Mouse (Mus musculus): Measurements from ENCODE around the gene Ankrd33b. TPM values are rescaled to one million over a fixed set of nuclear protein-coding genes. Genes with fewer than 3 reads are reported as not detected.

The Ankrd33b gene
- polyA plus RNA-seq, 1 experiment from 2014 or later = 3.0 TPM

DNA sequence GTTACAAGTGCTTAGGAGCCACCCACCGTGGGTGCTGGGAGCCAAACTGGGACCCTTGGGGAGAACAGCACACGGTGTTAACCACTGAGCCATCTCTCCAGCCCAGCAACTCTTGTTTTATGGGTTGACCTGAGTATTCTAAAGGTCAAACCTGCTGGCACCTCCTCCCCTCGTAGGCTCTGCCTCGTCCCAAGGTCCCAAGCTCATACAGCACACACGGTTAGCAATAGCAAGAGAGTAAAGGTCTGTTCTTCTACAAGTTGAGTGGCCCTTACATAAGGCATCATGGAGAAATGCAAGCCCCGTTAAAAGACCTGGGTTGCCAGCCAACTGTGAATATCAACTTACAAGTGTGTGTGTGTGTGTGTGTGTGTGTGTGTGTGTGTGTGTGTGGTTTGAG, 116.3 kb downstream of the Ankrd33b start:
- DNase-seq (no peak), ATAC-seq (ENCODE audit: insufficient read depth) (no peak)
- Histone ChIP-seq H3K36me3 (ENCODE audit: insufficient read depth) (no peaks in the 10 kb centered on the region), H3K4me3 (ENCODE audit: low read depth, low read length) (no peak overlapping the region), H3K27ac (ENCODE audit: low read depth) (no peak overlapping the region), H3K4me2 (no peak overlapping the region), H3K27me3 (ENCODE audit: insufficient read depth, low read length) (no peaks in the 10 kb centered on the region), H3K9me3 (ENCODE audit: low read depth, low read length) (no peaks in the 10 kb centered on the region), H3K4me1 (ENCODE audit: insufficient read depth) (no peaks in the 10 kb centered on the region), H3K9ac (no peak overlapping the region)
- TF ChIP-seq CTCF (IDR thresholded peaks at IDR 0.05; ENCODE audit: low read depth) = no peak
- 82% methylated on average over 6 of the region's 6 CpGs for WGBS

- Histone ChIP-seq H3K9me3 (ENCODE audit: low read depth, low read length) (no peaks in the 10 kb centered on the region), H3K4me2 (no peak overlapping the region), H3K4me3 (ENCODE audit: low read depth, low read length) (no peak overlapping the region), H3K36me3 (ENCODE audit: insufficient read depth) (no peaks in the 10 kb centered on the region), H3K4me1 (ENCODE audit: insufficient read depth) (no peaks in the 10 kb centered on the region), H3K27ac (ENCODE audit: low read depth) (no peak overlapping the region), H3K9ac (no peak overlapping the region), H3K27me3 (ENCODE audit: insufficient read depth, low read length) (no peaks in the 10 kb centered on the region)
- TF ChIP-seq CTCF (IDR thresholded peaks at IDR 0.05; ENCODE audit: low read depth) = no peak
- ATAC-seq (ENCODE audit: insufficient read depth) (no peak), DNase-seq (no peak)
- 87% methylated on average over 3 of the region's 3 CpGs for WGBS
Measured at GRCm38 (mm10) chr15:31250676-31251075, 116.8 kb downstream of the Ankrd33b start.

DNA sequence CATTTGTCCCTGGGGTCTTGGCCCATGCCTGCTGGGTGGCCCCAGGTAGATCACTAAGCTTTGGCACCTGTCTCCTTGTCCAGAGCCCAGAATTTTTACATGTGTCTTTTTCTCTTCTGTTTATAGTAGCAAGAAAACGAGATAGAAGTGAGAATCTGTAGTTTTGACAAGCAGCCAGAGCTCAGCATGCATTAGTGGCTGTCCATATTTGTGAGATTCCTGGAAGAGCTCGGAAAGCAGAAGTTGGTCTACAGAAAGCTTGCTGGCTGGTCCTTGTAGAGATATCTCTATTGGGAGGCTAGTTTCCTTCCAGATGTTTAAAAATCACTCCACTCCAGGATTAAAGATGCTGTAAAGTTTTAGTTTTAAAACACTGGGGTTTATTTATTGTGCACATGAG, 117.5 kb downstream of the Ankrd33b start:
- Histone ChIP-seq H3K27me3 (ENCODE audit: insufficient read depth, low read length) (no peaks in the 10 kb centered on the region), H3K9me3 (ENCODE audit: low read depth, low read length) (no peaks in the 10 kb centered on the region), H3K9ac (no peak overlapping the region), H3K4me3 (ENCODE audit: low read depth, low read length) (no peak overlapping the region), H3K27ac (ENCODE audit: low read depth) (no peak overlapping the region), H3K36me3 (ENCODE audit: insufficient read depth) (no peaks in the 10 kb centered on the region), H3K4me2 (no peak overlapping the region), H3K4me1 (ENCODE audit: insufficient read depth) (no peaks in the 10 kb centered on the region)
- WGBS = 56% methylated on average over 2 of the region's 2 CpGs
- ATAC-seq (ENCODE audit: insufficient read depth) (no peak), DNase-seq (no peak)
- TF ChIP-seq CTCF (IDR thresholded peaks at IDR 0.05; ENCODE audit: low read depth) = no peak

DNA sequence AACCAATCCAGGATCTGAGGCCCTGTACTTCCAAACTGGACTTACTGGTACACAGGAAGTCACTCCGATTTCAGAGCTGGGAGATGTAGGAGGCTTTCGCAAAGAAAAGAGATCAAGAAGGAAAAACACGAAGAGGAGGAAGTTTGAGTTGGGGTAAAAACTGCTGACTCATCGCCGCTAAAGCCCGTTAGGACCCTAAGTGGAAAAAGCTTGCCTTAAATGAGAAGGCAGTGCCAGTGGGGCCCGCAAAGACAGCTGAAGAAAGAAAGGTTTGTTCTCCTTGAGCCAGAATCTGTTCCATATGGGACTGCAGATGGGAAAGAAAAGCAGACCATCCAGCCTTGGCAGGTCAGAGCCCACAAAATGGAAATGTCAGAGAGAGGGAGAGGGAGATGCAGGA, 118.6 kb downstream of the Ankrd33b start:
- Histone ChIP-seq H3K9ac (no peak overlapping the region), H3K36me3 (ENCODE audit: insufficient read depth) (no peaks in the 10 kb centered on the region), H3K4me1 (ENCODE audit: insufficient read depth) (no peaks in the 10 kb centered on the region), H3K9me3 (ENCODE audit: low read depth, low read length) (no peaks in the 10 kb centered on the region), H3K27me3 (ENCODE audit: insufficient read depth, low read length) (no peaks in the 10 kb centered on the region), H3K4me2 (no peak overlapping the region), H3K4me3 (ENCODE audit: low read depth, low read length) (no peak overlapping the region), H3K27ac (ENCODE audit: low read depth) (no peak overlapping the region)
- TF ChIP-seq CTCF (IDR thresholded peaks at IDR 0.05; ENCODE audit: low read depth) = no peak
- DNase-seq (no peak), ATAC-seq (ENCODE audit: insufficient read depth) (no peak)
- WGBS = 67% methylated on average over 7 of the region's 7 CpGs

GRCm38 (mm10) chr15:31247035-31247434, 120.5 kb downstream of the Ankrd33b start:
- no peak for TF ChIP-seq CTCF (IDR thresholded peaks at IDR 0.05; ENCODE audit: low read depth)
- Histone ChIP-seq H3K4me2 (no peak overlapping the region), H3K36me3 (ENCODE audit: insufficient read depth) (no peaks in the 10 kb centered on the region), H3K9me3 (ENCODE audit: low read depth, low read length) (no peaks in the 10 kb centered on the region), H3K27ac (ENCODE audit: low read depth) (no peak overlapping the region), H3K4me1 (ENCODE audit: insufficient read depth) (no peaks in the 10 kb centered on the region), H3K27me3 (ENCODE audit: insufficient read depth, low read length) (no peaks in the 10 kb centered on the region), H3K9ac (no peak overlapping the region), H3K4me3 (ENCODE audit: low read depth, low read length) (no peak overlapping the region)
- peak; percentile 70; the same call in 1 of the 2 replicates for ATAC-seq (ENCODE audit: insufficient read depth)
- DNase-seq = peak; percentile 39
- whole genome bisulfite sequencing = 53% methylated on average over 9 of the region's 9 CpGs

DNA sequence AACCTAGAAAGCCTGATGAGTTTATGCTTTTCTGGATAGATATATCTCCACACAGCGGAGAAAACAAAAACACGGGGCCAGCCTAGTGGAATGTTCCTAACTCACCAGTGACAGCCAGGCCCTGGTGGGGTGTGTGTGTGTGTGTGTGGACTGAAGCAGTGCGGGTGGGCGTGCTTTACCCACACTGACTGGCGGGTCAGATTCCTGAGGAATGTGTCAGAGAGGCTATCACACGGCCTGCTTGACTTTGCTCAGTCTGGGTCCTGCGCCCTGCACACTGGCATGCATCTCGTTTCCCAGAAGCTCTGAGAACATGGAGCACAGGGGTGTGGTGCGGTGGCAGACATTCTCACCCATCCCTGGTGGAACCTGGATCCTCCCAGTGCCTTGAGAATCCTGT, 121.6 kb downstream of the Ankrd33b start:
- no peaks in the 10 kb centered on the region for H3K4me1 ChIP-seq (ENCODE audit: insufficient read depth)
- ATAC-seq (ENCODE audit: insufficient read depth) = peak; percentile 43; the same call in 1 of the 2 replicates
- no peak overlapping the region for H3K4me3 ChIP-seq (ENCODE audit: low read depth, low read length)
- peaks cover 4% of the 10 kb centered on the region; the same call in 1 of the 2 replicates for H3K36me3 ChIP-seq (ENCODE audit: insufficient read depth)
- no peak overlapping the region; the same call in 1 of the 2 replicates for H3K9ac ChIP-seq
- no peaks in the 10 kb centered on the region for H3K9me3 ChIP-seq (ENCODE audit: low read depth, low read length)
- TF ChIP-seq CTCF (IDR thresholded peaks at IDR 0.05; ENCODE audit: low read depth) = no peak
- H3K4me2 ChIP-seq = no peak overlapping the region
- H3K27ac ChIP-seq (ENCODE audit: low read depth) = no peak overlapping the region
- peak; percentile 24 for DNase-seq
- WGBS = 50% methylated on average over 9 of the region's 9 CpGs
- H3K27me3 ChIP-seq (ENCODE audit: insufficient read depth, low read length) = no peaks in the 10 kb centered on the region

DNA sequence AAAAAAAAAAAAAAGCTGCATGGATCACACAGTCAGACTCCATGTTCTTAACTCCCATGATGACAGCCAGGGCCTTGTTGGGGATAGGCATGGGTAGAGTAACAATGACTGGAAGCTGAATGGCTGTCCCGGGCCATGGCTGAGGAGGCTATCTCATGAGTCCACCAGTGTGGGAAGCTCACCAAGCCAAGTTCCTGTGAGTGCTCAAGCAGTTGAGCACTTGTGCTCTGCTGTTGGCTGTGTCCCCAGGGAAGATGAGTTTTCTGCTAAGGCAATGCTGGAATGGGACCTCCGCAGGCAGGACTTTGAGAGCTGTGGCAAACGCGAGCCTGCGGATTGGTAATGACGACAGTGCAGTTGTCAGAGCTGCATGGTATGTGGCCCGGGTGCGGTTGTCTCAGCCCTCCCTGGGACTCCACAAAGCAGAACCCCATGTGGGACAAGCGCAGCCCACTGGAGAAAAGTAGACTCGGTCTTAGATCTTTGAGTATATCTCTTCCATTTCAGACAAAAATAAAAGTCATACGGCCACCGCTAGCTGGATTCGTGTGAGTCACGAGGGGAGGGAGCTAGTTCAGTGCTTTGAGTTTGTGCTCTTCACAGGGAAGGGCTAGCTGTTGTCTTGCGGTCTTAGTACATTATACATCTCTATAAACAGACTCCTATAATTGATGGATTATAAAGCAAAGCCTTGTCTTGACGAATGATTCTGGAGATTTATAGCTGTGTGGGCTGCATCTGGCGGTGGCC, 122.7 kb downstream of the Ankrd33b start:
- Histone ChIP-seq H3K27me3 (ENCODE audit: insufficient read depth, low read length) (no peaks in the 10 kb centered on the region), H3K4me1 (ENCODE audit: insufficient read depth) (no peaks in the 10 kb centered on the region), H3K9me3 (ENCODE audit: low read depth, low read length) (no peaks in the 10 kb centered on the region), H3K36me3 (ENCODE audit: insufficient read depth) (peaks cover 7% of the 10 kb centered on the region), H3K4me2 (no peak overlapping the region), H3K9ac (no peak overlapping the region), H3K27ac (ENCODE audit: low read depth) (no peak overlapping the region), H3K4me3 (ENCODE audit: low read depth, low read length) (no peak overlapping the region)
- 85% methylated on average over 17 of the region's 17 CpGs for WGBS
- DNase-seq (no peak), ATAC-seq (ENCODE audit: insufficient read depth) (no peak)
- TF ChIP-seq CTCF (IDR thresholded peaks at IDR 0.05; ENCODE audit: low read depth) = no peak

All from lung, embryonic 14.5 days (tissue).